Mouse (Mus musculus): ENCODE results near the gene Dennd1a. TPM values are rescaled to one million over a fixed set of nuclear protein-coding genes. Genes with fewer than 3 reads are reported as not detected.

The Dennd1a gene
- polyA plus RNA-seq, 1 experiment from 2014 or later = 24.9 TPM

- Histone ChIP-seq H3K4me1 (replicated peaks) (peaks cover 9% of the 10 kb centered on the region), H3K36me3 (no peaks in the 10 kb centered on the region), H3K9me3 (no peaks in the 10 kb centered on the region), H3K4me2 (no peak overlapping the region), H3K4me3 (replicated peaks) (no peak overlapping the region), H3K27me3 (no peaks in the 10 kb centered on the region), H3K9ac (replicated peaks) (no peak overlapping the region), H3K27ac (no peak overlapping the region)
- WGBS = 56% methylated on average over 9 of the region's 9 CpGs
- ATAC-seq (ENCODE audit: insufficient number of reproducible peaks, insufficient read depth, low FRiP score, low TSS enrichment, low read depth) = no peak
Observed at GRCm38 (mm10) chr2:38196199-38197060, 90.8 kb downstream of the Dennd1a start.

- Histone ChIP-seq H3K4me2 (no peak overlapping the region), H3K4me1 (replicated peaks) (peaks cover 9% of the 10 kb centered on the region), H3K9ac (replicated peaks) (no peak overlapping the region), H3K36me3 (no peaks in the 10 kb centered on the region), H3K4me3 (replicated peaks) (no peak overlapping the region), H3K9me3 (no peaks in the 10 kb centered on the region), H3K27ac (no peak overlapping the region), H3K27me3 (no peaks in the 10 kb centered on the region)
- no peak for ATAC-seq (ENCODE audit: insufficient number of reproducible peaks, insufficient read depth, low FRiP score, low TSS enrichment, low read depth)
- 88% methylated on average over 1 of the region's 1 CpGs for WGBS
Observed at GRCm38 (mm10) chr2:38192007-38192406, 95.2 kb downstream of the Dennd1a start.

- H3K9me3 ChIP-seq = no peaks in the 10 kb centered on the region
- no peaks in the 10 kb centered on the region for H3K27me3 ChIP-seq
- no peak for ATAC-seq (ENCODE audit: insufficient number of reproducible peaks, insufficient read depth, low FRiP score, low TSS enrichment, low read depth)
- no peak overlapping the region for H3K4me2 ChIP-seq
- H3K9ac ChIP-seq (replicated peaks) = no peak overlapping the region
- H3K27ac ChIP-seq = no peak overlapping the region
- H3K4me1 ChIP-seq (replicated peaks) = peaks cover 5% of the 10 kb centered on the region
- H3K36me3 ChIP-seq = no peaks in the 10 kb centered on the region
- no peak overlapping the region for H3K4me3 ChIP-seq (replicated peaks)
Observed at GRCm38 (mm10) chr2:38191601-38192000, 95.6 kb downstream of the Dennd1a start.

- Histone ChIP-seq H3K4me3 (replicated peaks) (no peak overlapping the region), H3K9me3 (no peaks in the 10 kb centered on the region), H3K27me3 (no peaks in the 10 kb centered on the region), H3K9ac (replicated peaks) (no peak overlapping the region), H3K4me1 (replicated peaks) (peaks cover 7% of the 10 kb centered on the region; the same call in 1 of the 2 replicates), H3K4me2 (no peak overlapping the region), H3K27ac (no peak overlapping the region), H3K36me3 (no peaks in the 10 kb centered on the region)
- no peak for ATAC-seq (ENCODE audit: insufficient number of reproducible peaks, insufficient read depth, low FRiP score, low TSS enrichment, low read depth)
- WGBS = 73% methylated on average over 2 of the region's 2 CpGs
Observed at GRCm38 (mm10) chr2:38186438-38186837, 100.8 kb downstream of the Dennd1a start.

- no peak overlapping the region for H3K27ac ChIP-seq
Observed at GRCm38 (mm10) chr2:38184977-38185376, 102.2 kb downstream of the Dennd1a start.

GRCm38 (mm10) chr2:38183881-38184280 is 103.3 kb downstream of the Dennd1a start:
- ATAC-seq (ENCODE audit: insufficient number of reproducible peaks, insufficient read depth, low FRiP score, low TSS enrichment, low read depth) = no peak
- Histone ChIP-seq H3K4me2 (no peak overlapping the region), H3K9me3 (no peaks in the 10 kb centered on the region), H3K9ac (replicated peaks) (no peak overlapping the region), H3K36me3 (no peaks in the 10 kb centered on the region), H3K27ac (peak overlapping the region; percentile 41; the same call in 1 of the 2 replicates), H3K4me3 (replicated peaks) (no peak overlapping the region), H3K4me1 (replicated peaks) (peaks cover 7% of the 10 kb centered on the region; the same call in 1 of the 2 replicates), H3K27me3 (no peaks in the 10 kb centered on the region)
- WGBS = 65% methylated on average over 1 of the region's 1 CpGs

More at GRCm38 (mm10) chr2:38184977-38185376, 102.2 kb downstream of the Dennd1a start:
- no peak overlapping the region for H3K4me3 ChIP-seq (replicated peaks)
- H3K36me3 ChIP-seq = no peaks in the 10 kb centered on the region
- H3K9me3 ChIP-seq = no peaks in the 10 kb centered on the region
- H3K9ac ChIP-seq (replicated peaks) = no peak overlapping the region
- no peaks in the 10 kb centered on the region for H3K27me3 ChIP-seq
- WGBS = 89% methylated on average over 3 of the region's 3 CpGs
- peaks cover 7% of the 10 kb centered on the region; the same call in 1 of the 2 replicates for H3K4me1 ChIP-seq (replicated peaks)
- H3K4me2 ChIP-seq = no peak overlapping the region
- ATAC-seq (ENCODE audit: insufficient number of reproducible peaks, insufficient read depth, low FRiP score, low TSS enrichment, low read depth) = no peak

GRCm38 (mm10) chr2:38182283-38182682 is 104.9 kb downstream of the Dennd1a start:
- WGBS = 85% methylated on average over 1 of the region's 1 CpGs

GRCm38 (mm10) chr2:38177583-38177978 is 109.6 kb downstream of the Dennd1a start:
- Histone ChIP-seq H3K4me2 (no peak overlapping the region), H3K9ac (replicated peaks) (no peak overlapping the region), H3K27me3 (no peaks in the 10 kb centered on the region), H3K36me3 (no peaks in the 10 kb centered on the region), H3K4me1 (replicated peaks) (no peaks in the 10 kb centered on the region), H3K9me3 (no peaks in the 10 kb centered on the region), H3K4me3 (replicated peaks) (no peak overlapping the region), H3K27ac (no peak overlapping the region)
- ATAC-seq (ENCODE audit: insufficient number of reproducible peaks, insufficient read depth, low FRiP score, low TSS enrichment, low read depth) = no peak

More at GRCm38 (mm10) chr2:38182283-38182682, 104.9 kb downstream of the Dennd1a start:
- Histone ChIP-seq H3K9ac (replicated peaks) (no peak overlapping the region), H3K27ac (no peak overlapping the region), H3K4me3 (replicated peaks) (no peak overlapping the region), H3K9me3 (no peaks in the 10 kb centered on the region), H3K36me3 (no peaks in the 10 kb centered on the region), H3K4me1 (replicated peaks) (peaks cover 7% of the 10 kb centered on the region; the same call in 1 of the 2 replicates), H3K4me2 (no peak overlapping the region), H3K27me3 (no peaks in the 10 kb centered on the region)
- ATAC-seq (ENCODE audit: insufficient number of reproducible peaks, insufficient read depth, low FRiP score, low TSS enrichment, low read depth) = no peak

GRCm38 (mm10) chr2:38176870-38177582 is 110.2 kb downstream of the Dennd1a start:
- Histone ChIP-seq H3K4me1 (replicated peaks) (no peaks in the 10 kb centered on the region), H3K27ac (no peak overlapping the region), H3K9ac (replicated peaks) (no peak overlapping the region), H3K9me3 (no peaks in the 10 kb centered on the region), H3K36me3 (no peaks in the 10 kb centered on the region), H3K27me3 (no peaks in the 10 kb centered on the region), H3K4me2 (no peak overlapping the region), H3K4me3 (replicated peaks) (no peak overlapping the region)
- WGBS = 89% methylated on average over 4 of the region's 4 CpGs
- ATAC-seq (ENCODE audit: insufficient number of reproducible peaks, insufficient read depth, low FRiP score, low TSS enrichment, low read depth) = no peak

- no peak overlapping the region for H3K4me2 ChIP-seq
- H3K27ac ChIP-seq = no peak overlapping the region
- no peak for ATAC-seq (ENCODE audit: insufficient number of reproducible peaks, insufficient read depth, low FRiP score, low TSS enrichment, low read depth)
- H3K9ac ChIP-seq (replicated peaks) = no peak overlapping the region
- H3K4me1 ChIP-seq (replicated peaks) = no peaks in the 10 kb centered on the region
- no peak overlapping the region for H3K4me3 ChIP-seq (replicated peaks)
- no peaks in the 10 kb centered on the region for H3K27me3 ChIP-seq
- H3K9me3 ChIP-seq = no peaks in the 10 kb centered on the region
- H3K36me3 ChIP-seq = no peaks in the 10 kb centered on the region
Observed at GRCm38 (mm10) chr2:38175276-38175675, 111.9 kb downstream of the Dennd1a start.

GRCm38 (mm10) chr2:38168606-38169005 is 118.6 kb downstream of the Dennd1a start:
- Histone ChIP-seq H3K4me1 (replicated peaks) (peaks cover 4% of the 10 kb centered on the region; the same call in 1 of the 2 replicates), H3K4me2 (no peak overlapping the region), H3K9ac (replicated peaks) (no peak overlapping the region), H3K27me3 (no peaks in the 10 kb centered on the region), H3K9me3 (no peaks in the 10 kb centered on the region), H3K4me3 (replicated peaks) (no peak overlapping the region), H3K27ac (no peak overlapping the region), H3K36me3 (no peaks in the 10 kb centered on the region)
- ATAC-seq (ENCODE audit: insufficient number of reproducible peaks, insufficient read depth, low FRiP score, low TSS enrichment, low read depth) = no peak
- 82% methylated on average over 3 of the region's 3 CpGs for WGBS

Data from limb, embryonic 12.5 days (tissue).